Mouse (Mus musculus): ENCODE data around the gene Grip1. TPM values are rescaled to one million over a fixed set of nuclear protein-coding genes. Genes with fewer than 3 reads are reported as not detected.
"Not testable (repeated sequence)": the region's sequence is repeated elsewhere in the genome, so short reads cannot be mapped to it uniquely, and the experiment has no call there.

Grip1 gene
- polyA plus RNA-seq, 1 experiment from 2014 or later, result 5.4 TPM

DNA sequence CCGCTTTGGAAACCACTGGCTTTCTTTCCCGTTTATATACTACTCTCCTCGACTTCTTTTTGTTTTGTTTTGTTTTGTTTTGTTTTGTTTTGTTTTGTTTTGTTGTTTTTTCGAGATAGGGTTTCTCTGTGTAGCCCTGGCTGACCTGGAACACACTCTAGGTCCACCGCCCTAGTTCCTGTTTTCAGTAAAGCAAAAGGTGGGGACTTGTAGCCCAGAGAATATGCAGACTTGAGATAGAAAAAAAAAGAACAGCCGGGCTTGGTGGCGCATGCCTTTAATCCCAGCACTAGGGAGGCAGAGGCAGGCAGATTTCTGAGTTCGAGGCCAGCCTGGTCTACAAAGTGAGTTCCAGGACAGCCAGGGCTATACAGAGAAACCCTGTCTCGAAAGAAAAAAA, 659.9 kb downstream of the Grip1 start:
- not testable (repeated sequence) for ATAC-seq (ENCODE audit: low FRiP score, low TSS enrichment); H3K36me3 ChIP-seq (ENCODE audit: control insufficient read depth, insufficient read depth, low read length); H3K4me1 ChIP-seq (ENCODE audit: control insufficient read depth, insufficient read depth, low read length); H3K9me3 ChIP-seq (ENCODE audit: control insufficient read depth, low read length); H3K27ac ChIP-seq (ENCODE audit: low read depth, low read length); H3K27me3 ChIP-seq (ENCODE audit: control insufficient read depth, insufficient read depth, low read length)
- Histone ChIP-seq H3K4me3 (ENCODE audit: low read length) (peak overlapping the region; percentile 77; the same call in 1 of the 2 replicates), H3K9ac (ENCODE audit: low read depth, low read length) (peak overlapping the region; percentile 38; the same call in 1 of the 2 replicates), H3K4me2 (replicated peaks; ENCODE audit: low read depth, low read length) (peak overlapping the region; percentile 79)
- WGBS, result 70% methylated on average over 9 of the region's 9 CpGs

- no peaks in the 10 kb centered on the region for H3K36me3 ChIP-seq (ENCODE audit: control insufficient read depth, insufficient read depth, low read length)
- H3K27ac ChIP-seq (ENCODE audit: low read depth, low read length), result no peak overlapping the region
- H3K9ac ChIP-seq (ENCODE audit: low read depth, low read length), result no peak overlapping the region
- H3K4me3 ChIP-seq (ENCODE audit: low read length), result no peak overlapping the region
- H3K4me1 ChIP-seq (ENCODE audit: control insufficient read depth, insufficient read depth, low read length), result no peaks in the 10 kb centered on the region
- no peak overlapping the region for H3K4me2 ChIP-seq (replicated peaks; ENCODE audit: low read depth, low read length)
- no peaks in the 10 kb centered on the region for H3K9me3 ChIP-seq (ENCODE audit: control insufficient read depth, low read length)
- ATAC-seq (ENCODE audit: low FRiP score, low TSS enrichment), result no peak
- 80% methylated on average over 6 of the region's 6 CpGs for WGBS
- no peaks in the 10 kb centered on the region for H3K27me3 ChIP-seq (ENCODE audit: control insufficient read depth, insufficient read depth, low read length)
Observed at GRCm38 (mm10) chr10:120113980-120114379, 660.4 kb downstream of the Grip1 start.

- no peaks in the 10 kb centered on the region for H3K36me3 ChIP-seq (ENCODE audit: control insufficient read depth, insufficient read depth, low read length)
- H3K27ac ChIP-seq (ENCODE audit: low read depth, low read length), result no peak overlapping the region
- H3K9ac ChIP-seq (ENCODE audit: low read depth, low read length), result no peak overlapping the region
- H3K4me1 ChIP-seq (ENCODE audit: control insufficient read depth, insufficient read depth, low read length), result no peaks in the 10 kb centered on the region
- no peak overlapping the region for H3K4me3 ChIP-seq (ENCODE audit: low read length)
- H3K27me3 ChIP-seq (ENCODE audit: control insufficient read depth, insufficient read depth, low read length), result no peaks in the 10 kb centered on the region
- 52% methylated on average over 7 of the region's 7 CpGs for WGBS
- ATAC-seq (ENCODE audit: low FRiP score, low TSS enrichment), result no peak
- H3K9me3 ChIP-seq (ENCODE audit: control insufficient read depth, low read length), result no peaks in the 10 kb centered on the region
- no peak overlapping the region for H3K4me2 ChIP-seq (replicated peaks; ENCODE audit: low read depth, low read length)
Observed at GRCm38 (mm10) chr10:120114493-120114892, 660.9 kb downstream of the Grip1 start.

GRCm38 (mm10) chr10:120115249-120115648, 661.6 kb downstream of the Grip1 start:
- Histone ChIP-seq H3K4me2 (replicated peaks; ENCODE audit: low read depth, low read length) (no peak overlapping the region), H3K4me3 (ENCODE audit: low read length) (no peak overlapping the region), H3K27ac (ENCODE audit: low read depth, low read length) (no peak overlapping the region), H3K9me3 (ENCODE audit: control insufficient read depth, low read length) (no peaks in the 10 kb centered on the region), H3K36me3 (ENCODE audit: control insufficient read depth, insufficient read depth, low read length) (no peaks in the 10 kb centered on the region), H3K9ac (ENCODE audit: low read depth, low read length) (no peak overlapping the region), H3K27me3 (ENCODE audit: control insufficient read depth, insufficient read depth, low read length) (no peaks in the 10 kb centered on the region), H3K4me1 (ENCODE audit: control insufficient read depth, insufficient read depth, low read length) (no peaks in the 10 kb centered on the region)
- WGBS, result 88% methylated on average over 1 of the region's 1 CpGs
- no peak for ATAC-seq (ENCODE audit: low FRiP score, low TSS enrichment)

GRCm38 (mm10) chr10:120123721-120124120, 670.1 kb downstream of the Grip1 start:
- H3K9ac ChIP-seq (ENCODE audit: low read depth, low read length), result no peak overlapping the region
- H3K27me3 ChIP-seq (ENCODE audit: control insufficient read depth, insufficient read depth, low read length), result no peaks in the 10 kb centered on the region
- H3K36me3 ChIP-seq (ENCODE audit: control insufficient read depth, insufficient read depth, low read length), result no peaks in the 10 kb centered on the region
- H3K9me3 ChIP-seq (ENCODE audit: control insufficient read depth, low read length), result no peaks in the 10 kb centered on the region
- no peak overlapping the region for H3K4me2 ChIP-seq (replicated peaks; ENCODE audit: low read depth, low read length)
- no peaks in the 10 kb centered on the region for H3K4me1 ChIP-seq (ENCODE audit: control insufficient read depth, insufficient read depth, low read length)
- no peak for ATAC-seq (ENCODE audit: low FRiP score, low TSS enrichment)
- 88% methylated on average over 3 of the region's 3 CpGs for WGBS
- no peak overlapping the region for H3K4me3 ChIP-seq (ENCODE audit: low read length)
- no peak overlapping the region for H3K27ac ChIP-seq (ENCODE audit: low read depth, low read length)

DNA sequence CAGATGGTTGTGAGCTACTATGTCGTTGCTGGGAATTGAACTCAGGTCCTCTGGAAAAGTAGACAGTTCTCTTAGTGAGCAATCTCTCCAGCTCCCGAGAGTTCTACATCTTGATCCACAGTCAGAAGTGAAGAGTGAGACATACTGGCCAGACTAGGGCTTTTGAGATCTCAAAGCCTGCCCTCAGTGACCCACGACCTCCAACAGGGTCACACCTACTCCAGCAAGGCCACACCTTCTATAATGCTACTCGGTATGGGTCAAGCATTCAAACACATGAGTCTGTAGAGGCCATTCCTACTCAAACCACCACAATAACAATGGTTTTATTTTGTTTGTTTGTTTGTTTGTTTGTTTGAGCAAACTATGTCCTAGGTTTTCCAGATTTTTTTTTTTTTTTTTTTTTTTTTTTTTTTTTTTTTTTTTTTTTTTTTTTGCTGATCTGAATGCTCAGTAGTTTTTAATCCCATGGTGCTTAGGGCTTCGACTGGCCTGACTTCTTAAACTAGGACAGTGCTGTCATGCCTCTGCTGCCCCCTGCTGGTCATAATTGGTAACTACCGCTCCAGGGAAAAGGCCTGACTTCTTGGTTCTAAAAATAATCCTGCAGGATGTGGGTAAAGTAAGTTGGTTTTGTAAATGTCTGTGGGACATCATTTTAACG, 671.3 kb downstream of the Grip1 start:
- Histone ChIP-seq H3K27me3 (ENCODE audit: control insufficient read depth, insufficient read depth, low read length) (no peaks in the 10 kb centered on the region), H3K4me2 (replicated peaks; ENCODE audit: low read depth, low read length) (no peak overlapping the region), H3K9ac (ENCODE audit: low read depth, low read length) (no peak overlapping the region), H3K27ac (ENCODE audit: low read depth, low read length) (no peak overlapping the region), H3K4me1 (ENCODE audit: control insufficient read depth, insufficient read depth, low read length) (no peaks in the 10 kb centered on the region), H3K4me3 (ENCODE audit: low read length) (no peak overlapping the region), H3K36me3 (ENCODE audit: control insufficient read depth, insufficient read depth, low read length) (no peaks in the 10 kb centered on the region), H3K9me3 (ENCODE audit: control insufficient read depth, low read length) (no peaks in the 10 kb centered on the region)
- ATAC-seq (ENCODE audit: low FRiP score, low TSS enrichment), result peak; percentile 71; the same call in 1 of the 2 replicates
- 52% methylated on average over 7 of the region's 7 CpGs for WGBS

DNA sequence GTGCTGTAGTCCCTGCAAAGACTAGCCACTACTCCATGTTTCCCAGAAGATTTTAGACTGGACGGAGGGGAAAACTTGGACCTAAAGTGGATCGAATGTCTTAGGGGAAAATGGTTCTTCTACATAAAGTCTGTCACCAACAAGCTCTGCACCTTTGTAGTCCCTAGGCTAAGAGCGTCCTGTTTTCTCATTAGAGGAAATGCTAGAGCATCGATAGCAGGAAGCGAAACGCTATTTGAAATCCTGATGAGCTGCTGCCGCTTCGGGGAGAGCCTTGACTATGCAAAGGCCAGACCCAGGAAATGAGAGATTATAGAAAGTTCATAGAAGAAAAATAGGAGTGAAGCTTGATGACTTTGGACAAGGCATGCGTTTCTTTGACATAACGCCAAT, 671.8 kb downstream of the Grip1 start:
- no peaks in the 10 kb centered on the region for H3K36me3 ChIP-seq (ENCODE audit: control insufficient read depth, insufficient read depth, low read length)
- H3K27ac ChIP-seq (ENCODE audit: low read depth, low read length), result no peak overlapping the region
- no peak overlapping the region for H3K4me3 ChIP-seq (ENCODE audit: low read length)
- ATAC-seq (ENCODE audit: low FRiP score, low TSS enrichment), result no peak
- WGBS, result 72% methylated on average over 10 of the region's 10 CpGs
- H3K27me3 ChIP-seq (ENCODE audit: control insufficient read depth, insufficient read depth, low read length), result no peaks in the 10 kb centered on the region
- H3K9me3 ChIP-seq (ENCODE audit: control insufficient read depth, low read length), result no peaks in the 10 kb centered on the region
- no peaks in the 10 kb centered on the region for H3K4me1 ChIP-seq (ENCODE audit: control insufficient read depth, insufficient read depth, low read length)
- H3K4me2 ChIP-seq (replicated peaks; ENCODE audit: low read depth, low read length), result no peak overlapping the region
- no peak overlapping the region for H3K9ac ChIP-seq (ENCODE audit: low read depth, low read length)

DNA sequence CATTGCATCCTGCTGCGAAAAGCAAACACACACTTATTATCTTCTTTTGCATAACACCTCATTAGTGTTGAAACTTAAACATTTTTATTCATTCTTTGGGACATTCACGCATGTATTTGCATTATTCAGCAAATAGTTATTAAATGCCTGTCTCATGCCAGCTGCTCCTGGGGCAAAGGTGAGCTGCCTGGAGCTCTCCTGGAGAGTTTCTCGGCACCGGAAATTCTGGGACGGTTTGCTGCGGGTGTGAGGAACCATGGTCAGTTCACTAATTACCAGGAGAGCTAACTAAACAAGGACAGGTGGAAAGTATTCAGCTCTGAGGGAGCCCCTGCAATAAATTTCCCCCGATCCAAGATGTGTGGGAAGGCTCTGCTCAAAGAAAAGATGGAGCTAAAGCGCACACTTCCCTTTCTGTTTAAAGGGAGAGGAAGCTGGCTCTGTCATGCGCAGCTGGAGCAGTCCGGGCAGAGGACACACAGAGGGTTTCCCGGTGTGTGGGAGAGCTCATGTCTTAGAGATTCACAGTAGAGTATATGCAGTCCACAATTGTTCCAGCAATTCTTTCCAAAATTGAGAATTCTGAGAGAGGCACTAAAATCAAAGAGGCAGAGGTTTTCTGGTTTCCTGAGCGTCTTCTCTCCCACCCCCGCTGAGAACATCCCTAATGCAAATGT, 675.1 kb downstream of the Grip1 start:
- 29% methylated on average over 13 of the region's 13 CpGs for WGBS
- no peak for ATAC-seq (ENCODE audit: low FRiP score, low TSS enrichment)
- Histone ChIP-seq H3K4me1 (ENCODE audit: control insufficient read depth, insufficient read depth, low read length) (no peaks in the 10 kb centered on the region), H3K27ac (ENCODE audit: low read depth, low read length) (no peak overlapping the region), H3K27me3 (ENCODE audit: control insufficient read depth, insufficient read depth, low read length) (no peaks in the 10 kb centered on the region), H3K9ac (ENCODE audit: low read depth, low read length) (no peak overlapping the region), H3K36me3 (ENCODE audit: control insufficient read depth, insufficient read depth, low read length) (no peaks in the 10 kb centered on the region), H3K4me2 (replicated peaks; ENCODE audit: low read depth, low read length) (peak overlapping the region; percentile 27), H3K9me3 (ENCODE audit: control insufficient read depth, low read length) (no peaks in the 10 kb centered on the region), H3K4me3 (ENCODE audit: low read length) (peak overlapping the region; percentile 8; the same call in 1 of the 2 replicates)

GRCm38 (mm10) chr10:120130621-120131020, 677.0 kb downstream of the Grip1 start:
- no peak for ATAC-seq (ENCODE audit: low FRiP score, low TSS enrichment)
- H3K9ac ChIP-seq (ENCODE audit: low read depth, low read length), result no peak overlapping the region
- 71% methylated on average over 16 of the region's 16 CpGs for WGBS
- H3K36me3 ChIP-seq (ENCODE audit: control insufficient read depth, insufficient read depth, low read length), result no peaks in the 10 kb centered on the region
- H3K9me3 ChIP-seq (ENCODE audit: control insufficient read depth, low read length), result no peaks in the 10 kb centered on the region
- H3K4me2 ChIP-seq (replicated peaks; ENCODE audit: low read depth, low read length), result no peak overlapping the region
- H3K27ac ChIP-seq (ENCODE audit: low read depth, low read length), result no peak overlapping the region
- H3K4me1 ChIP-seq (ENCODE audit: control insufficient read depth, insufficient read depth, low read length), result no peaks in the 10 kb centered on the region
- no peaks in the 10 kb centered on the region for H3K27me3 ChIP-seq (ENCODE audit: control insufficient read depth, insufficient read depth, low read length)
- H3K4me3 ChIP-seq (ENCODE audit: low read length), result no peak overlapping the region

All from kidney, embryonic 14.5 days (tissue).